Mouse (Mus musculus): ENCODE results near the gene Sult1a1. TPM values are rescaled to one million over a fixed set of nuclear protein-coding genes. Genes with fewer than 3 reads are reported as not detected.
A peak's percentile ranks its signal among the peaks of the same experiment; 100 is the strongest.

Gene Sult1a1
- 10 to 100 TPM in 2 of 4 experiments, 1 to 10 TPM in 2; 5.9 to 17.4 (median 10.6) TPM for total RNA-seq (2022)

- peak in 1 of 2 experiments; percentile 33 for DNase-seq (ENCODE audit: low spot score in 2 of 2)
These were observed at the start of gene Sult1a1 for GRCm38 (mm10) chr7:126676207-126676606. Gene Sult1a1, minus strand, starts transcription at chr7:126676432.

GRCm38 (mm10) chr7:126725667-126726066, 49.4 kb upstream of the Sult1a1 start:
- no peak for DNase-seq (ENCODE audit: low spot score in 2 of 2)

- no peak for DNase-seq (ENCODE audit: low spot score in 2 of 2)
These were observed 48.8 kb upstream of the Sult1a1 start for GRCm38 (mm10) chr7:126725077-126725476.

GRCm38 (mm10) chr7:126721635-126722034, 45.4 kb upstream of the Sult1a1 start:
- DNase-seq (ENCODE audit: low spot score in 2 of 2), result no peak

- no peak for DNase-seq (ENCODE audit: low spot score in 2 of 2)
These were observed 42.6 kb upstream of the Sult1a1 start for GRCm38 (mm10) chr7:126718787-126719337.

GRCm38 (mm10) chr7:126717566-126717965, 41.3 kb upstream of the Sult1a1 start:
- DNase-seq (ENCODE audit: low spot score in 2 of 2), result no peak

- no peak for DNase-seq (ENCODE audit: low spot score in 2 of 2)
These were observed 39.4 kb upstream of the Sult1a1 start for GRCm38 (mm10) chr7:126715679-126716078.

GRCm38 (mm10) chr7:126711910-126712309, 35.7 kb upstream of the Sult1a1 start:
- DNase-seq (ENCODE audit: low spot score in 2 of 2), result no peak

GRCm38 (mm10) chr7:126710266-126710665, 34.0 kb upstream of the Sult1a1 start:
- DNase-seq (ENCODE audit: low spot score in 2 of 2), result no peak

- no peak for DNase-seq (ENCODE audit: low spot score in 2 of 2)
These were observed 32.1 kb upstream of the Sult1a1 start for GRCm38 (mm10) chr7:126708175-126708952.

GRCm38 (mm10) chr7:126707442-126708174, 31.4 kb upstream of the Sult1a1 start, which contains the start of gene Coro1a:
Gene Coro1a, minus strand, starts transcription at chr7:126707787.
- DNase-seq (ENCODE audit: low spot score in 2 of 2), result no peak

GRCm38 (mm10) chr7:126704121-126704980, 28.1 kb upstream of the Sult1a1 start:
- peak in 1 of 2 experiments; percentile 48 for DNase-seq (ENCODE audit: low spot score in 2 of 2)

GRCm38 (mm10) chr7:126703757-126704077, 27.5 kb upstream of the Sult1a1 start:
- no peak for DNase-seq (ENCODE audit: low spot score in 2 of 2)

GRCm38 (mm10) chr7:126702861-126703756, 26.9 kb upstream of the Sult1a1 start:
- DNase-seq (ENCODE audit: low spot score in 2 of 2), result no peak

- DNase-seq (ENCODE audit: low spot score in 2 of 2), result no peak
These were observed 26.1 kb upstream of the Sult1a1 start for GRCm38 (mm10) chr7:126702358-126702757.

- no peak for DNase-seq (ENCODE audit: low spot score in 2 of 2)
These were observed 25.5 kb upstream of the Sult1a1 start for GRCm38 (mm10) chr7:126701559-126702357.

- peak; percentile 77 to 79 for DNase-seq (ENCODE audit: low spot score in 2 of 2)
These were observed 24.8 kb upstream of the Sult1a1 start for GRCm38 (mm10) chr7:126701070-126701469.

GRCm38 (mm10) chr7:126700063-126701015, 24.1 kb upstream of the Sult1a1 start:
- no peak for DNase-seq (ENCODE audit: low spot score in 2 of 2)
